Mouse (Mus musculus): Measurements from ENCODE around the gene Rab37. TPM values are rescaled to one million over a fixed set of nuclear protein-coding genes. Genes with fewer than 3 reads are reported as not detected.

Rab37 gene
- total RNA-seq, 4 experiments from 2014 or later, result 0.13 to 0.15 TPM; not detected in 2

DNA sequence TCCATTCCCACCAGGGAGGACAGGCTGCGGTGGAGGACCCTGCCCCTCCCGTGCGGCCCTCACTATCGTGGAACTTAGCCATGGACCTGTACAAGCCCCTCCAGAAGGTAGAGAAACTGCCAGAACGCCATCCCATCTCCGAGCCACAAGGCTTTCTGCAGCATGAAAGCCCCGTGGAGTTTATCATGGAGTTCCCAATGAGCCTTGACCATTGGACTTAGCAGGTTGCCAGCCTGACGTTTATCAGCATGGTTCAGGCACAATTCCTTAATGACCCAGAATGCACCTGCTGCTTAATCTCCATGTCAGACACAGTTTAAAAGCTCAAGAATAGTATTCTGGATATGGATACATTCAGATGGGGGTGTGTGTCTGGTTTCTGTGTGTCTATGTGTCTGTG is 6.2 kb upstream of the Rab37 start:
- DNase-seq (ENCODE audit: low spot score in 2 of 2), result no peak

- no peak for DNase-seq (ENCODE audit: low spot score in 2 of 2)
Measured at GRCm38 (mm10) chr11:115086213-115086612, 5.0 kb upstream of the Rab37 start.

- DNase-seq (ENCODE audit: low spot score in 2 of 2), result no peak
Measured at GRCm38 (mm10) chr11:115089853-115090252, 1.4 kb upstream of the Rab37 start.

DNA sequence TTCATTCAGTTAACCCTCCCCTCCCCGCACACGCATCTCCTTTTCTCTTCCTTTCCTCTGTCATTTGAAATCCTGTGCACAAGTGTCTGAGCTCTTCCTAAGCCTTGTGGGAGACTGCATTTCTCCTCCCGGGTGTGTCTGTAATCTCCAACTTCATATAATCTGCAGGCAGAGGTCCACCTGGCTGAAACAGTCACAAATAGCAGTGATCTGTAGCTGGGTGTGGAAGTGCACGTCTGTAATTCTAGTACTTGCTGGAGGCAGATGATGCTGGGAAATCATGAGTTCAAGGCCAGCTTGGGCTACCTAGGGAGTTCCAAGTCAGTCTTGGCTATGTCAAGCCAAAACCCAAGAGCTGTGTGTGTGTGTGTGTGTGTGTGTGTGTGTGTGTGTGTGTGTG is 909 bp downstream of the Rab37 start:
- DNase-seq (ENCODE audit: low spot score in 2 of 2), result no peak

GRCm38 (mm10) chr11:115098203-115098932 is 7.1 kb downstream of the Rab37 start:
- no peak for DNase-seq (ENCODE audit: low spot score in 2 of 2)

- no peak for DNase-seq (ENCODE audit: low spot score in 2 of 2)
Measured at GRCm38 (mm10) chr11:115099241-115099840, 8.1 kb downstream of the Rab37 start.

DNA sequence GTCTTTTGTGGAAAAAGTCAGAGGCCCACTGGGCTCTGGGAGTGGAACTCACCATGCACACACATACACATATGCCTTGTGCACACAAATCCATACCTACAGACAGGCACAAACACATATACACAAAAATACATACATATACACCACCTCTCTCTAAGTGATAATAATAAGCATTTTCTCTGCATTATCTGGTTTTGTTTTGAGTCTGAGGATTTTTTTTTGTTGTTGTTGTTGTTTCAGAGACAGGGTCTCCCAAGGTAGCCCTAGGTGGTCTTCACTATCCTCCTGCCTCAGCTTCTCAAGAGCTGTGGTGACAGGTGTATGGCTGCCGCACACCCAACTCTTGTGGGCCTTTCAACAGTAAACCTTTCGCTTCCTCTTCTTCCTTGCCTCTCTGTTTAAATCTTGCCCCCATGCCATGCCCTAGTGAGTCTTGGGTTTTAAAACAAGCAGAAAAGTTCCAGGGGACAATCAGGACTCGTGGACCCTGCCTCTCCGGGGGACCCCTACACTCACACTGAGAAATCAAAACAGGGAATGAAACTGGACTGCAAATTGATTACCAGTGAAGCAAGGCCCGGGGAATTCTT is 8.9 kb downstream of the Rab37 start:
- no peak for DNase-seq (ENCODE audit: low spot score in 2 of 2)

DNA sequence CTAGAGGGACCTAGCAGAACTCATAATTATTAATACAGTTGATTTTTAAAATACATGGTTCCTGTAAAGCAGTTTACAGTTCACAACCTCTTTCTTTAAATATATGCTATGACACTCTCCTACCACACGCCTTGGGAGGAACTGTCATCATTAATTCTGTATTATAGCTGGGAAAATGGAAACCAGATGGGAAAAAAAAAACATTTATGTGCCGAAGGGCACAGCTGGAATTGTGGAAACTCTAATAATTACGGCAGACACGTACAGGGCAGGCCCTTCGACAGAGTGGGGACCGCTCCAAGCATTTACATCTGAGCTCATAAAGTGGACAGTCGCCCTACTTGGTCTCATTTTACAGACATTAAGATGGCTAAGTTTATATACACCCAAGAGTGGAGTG is 9.5 kb downstream of the Rab37 start:
- DNase-seq (ENCODE audit: low spot score in 2 of 2), result no peak

- DNase-seq (ENCODE audit: low spot score in 2 of 2), result no peak
Measured at GRCm38 (mm10) chr11:115101615-115102051, 10.4 kb downstream of the Rab37 start.

GRCm38 (mm10) chr11:115102116-115102515 is 10.9 kb downstream of the Rab37 start:
- DNase-seq (ENCODE audit: low spot score in 2 of 2), result no peak

DNA sequence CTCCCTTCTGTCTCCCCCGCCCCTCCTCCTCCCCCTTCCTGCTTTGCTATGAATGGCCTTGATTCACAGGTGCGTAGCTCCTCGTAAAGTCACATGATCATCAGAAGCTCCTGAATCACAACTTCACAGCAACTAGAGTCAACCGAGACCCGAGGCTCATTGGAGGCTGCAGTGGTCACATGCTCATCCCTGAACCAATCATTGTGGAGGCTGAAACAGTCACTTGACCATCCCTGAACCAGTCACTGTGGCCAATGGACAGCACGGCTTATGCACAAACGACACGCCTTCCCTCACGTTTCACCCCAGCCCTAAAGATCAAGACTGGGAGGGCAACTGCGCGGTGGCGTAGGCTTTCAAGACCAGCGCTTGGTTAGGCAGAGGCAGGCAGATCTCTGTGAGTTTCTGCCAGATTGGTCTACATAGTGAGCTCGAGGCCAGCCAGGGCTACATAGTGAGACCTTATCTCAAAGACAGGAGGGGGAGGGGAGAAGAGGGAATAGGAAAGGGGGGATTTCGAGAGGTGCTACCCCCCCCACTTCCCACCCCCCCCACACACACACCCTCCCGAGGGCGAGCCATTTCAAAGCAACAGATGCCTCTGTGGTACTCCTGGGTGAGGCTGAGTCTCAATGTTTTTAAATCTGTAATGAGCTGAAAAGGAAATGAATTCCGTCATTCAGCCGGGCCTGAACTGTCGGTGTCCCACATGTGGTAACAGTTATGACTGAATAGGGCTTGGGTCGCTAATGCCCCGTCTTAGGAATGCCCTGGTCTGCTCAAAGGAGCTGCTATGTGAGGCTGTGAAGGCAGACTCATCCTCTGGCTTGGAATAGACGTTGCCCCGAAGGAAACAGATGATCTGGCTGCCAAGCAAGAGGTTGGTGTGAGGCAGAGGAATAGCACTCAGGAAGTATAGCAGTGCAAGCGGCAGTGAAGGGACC is 12.5 kb downstream of the Rab37 start:
- DNase-seq (ENCODE audit: low spot score in 2 of 2), result no peak

DNA sequence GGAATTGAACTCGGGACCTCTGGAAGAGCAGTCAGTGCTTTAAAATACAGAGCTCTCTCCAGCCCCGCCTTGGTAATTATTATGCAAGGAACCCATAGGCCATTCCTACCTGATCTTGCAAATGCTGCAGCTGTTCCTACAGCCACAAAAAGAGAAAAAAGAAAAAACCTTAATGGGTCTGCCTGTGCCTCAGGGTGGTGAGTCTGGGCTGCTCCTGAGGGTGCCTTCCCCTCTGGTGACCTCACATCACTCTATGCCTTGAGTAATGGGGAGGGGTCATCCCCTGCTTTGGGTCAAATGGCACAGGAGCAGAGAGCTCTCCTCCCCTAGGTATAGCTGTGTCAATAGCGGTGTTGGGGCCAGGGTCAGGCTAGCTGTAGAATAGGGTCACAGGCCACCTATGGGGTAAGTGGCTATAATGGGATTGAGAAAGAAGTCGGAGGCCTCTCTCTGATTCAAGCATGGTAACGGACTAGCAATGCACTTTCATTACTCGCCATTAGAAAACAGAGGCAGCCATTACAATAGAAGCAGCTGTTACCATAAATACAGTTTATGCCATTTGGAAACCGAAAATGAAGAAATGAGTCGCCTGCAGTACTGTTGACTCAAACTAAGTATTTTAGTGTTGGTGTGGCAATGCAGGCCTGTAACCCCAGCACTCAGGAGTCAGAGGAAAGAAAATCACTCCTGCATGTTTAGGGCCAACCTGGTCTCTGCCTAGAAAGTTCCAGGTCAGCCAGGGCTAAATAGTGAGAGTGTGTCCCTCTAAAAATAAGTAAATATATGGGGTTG is 13.7 kb downstream of the Rab37 start:
- DNase-seq (ENCODE audit: low spot score in 2 of 2), result no peak

DNA sequence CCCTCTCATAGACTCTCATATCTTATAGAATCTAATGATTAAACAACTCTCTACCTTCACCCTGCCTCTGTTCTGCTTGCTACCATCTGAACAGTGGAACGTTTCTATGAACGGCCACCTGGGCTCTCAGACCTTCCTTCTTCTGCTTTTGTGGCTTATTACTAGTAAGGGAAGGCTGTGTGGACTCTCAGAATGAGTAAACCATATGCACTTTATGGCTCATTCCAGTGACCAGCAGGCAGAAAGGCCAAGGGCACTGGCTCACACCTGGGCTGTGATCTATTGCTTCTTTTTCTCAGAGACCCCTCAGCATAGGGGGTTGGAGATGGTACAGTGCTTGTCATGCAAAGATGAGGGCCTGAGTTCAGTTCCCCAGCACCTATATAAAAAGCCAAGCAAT is 15.4 kb downstream of the Rab37 start:
- no peak for DNase-seq (ENCODE audit: low spot score in 2 of 2)

GRCm38 (mm10) chr11:115107403-115107916 is 16.2 kb downstream of the Rab37 start:
- DNase-seq (ENCODE audit: low spot score in 2 of 2), result no peak

- DNase-seq (ENCODE audit: low spot score in 2 of 2), result no peak
Measured at GRCm38 (mm10) chr11:115108176-115108575, 16.9 kb downstream of the Rab37 start.

DNA sequence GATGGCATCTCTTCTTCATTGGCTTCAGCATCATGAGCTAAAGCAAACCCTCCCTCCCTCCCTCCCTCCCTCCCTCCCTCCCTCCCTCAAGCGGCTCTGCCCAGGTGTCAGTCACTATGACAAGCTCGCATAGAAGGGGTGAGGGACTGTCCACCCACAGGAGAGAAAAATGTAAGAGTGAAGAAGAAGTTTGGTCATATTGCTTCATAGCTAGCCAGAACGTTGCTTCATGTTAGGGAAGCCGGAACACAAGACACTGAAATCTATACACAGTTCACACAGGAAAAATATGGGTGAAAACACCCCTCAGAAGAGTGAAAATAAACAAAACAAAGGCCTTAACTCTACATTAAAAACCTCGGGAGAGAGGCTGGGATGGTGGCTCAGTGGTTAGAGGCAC is 19.0 kb downstream of the Rab37 start:
- DNase-seq (ENCODE audit: low spot score in 2 of 2), result no peak

DNA sequence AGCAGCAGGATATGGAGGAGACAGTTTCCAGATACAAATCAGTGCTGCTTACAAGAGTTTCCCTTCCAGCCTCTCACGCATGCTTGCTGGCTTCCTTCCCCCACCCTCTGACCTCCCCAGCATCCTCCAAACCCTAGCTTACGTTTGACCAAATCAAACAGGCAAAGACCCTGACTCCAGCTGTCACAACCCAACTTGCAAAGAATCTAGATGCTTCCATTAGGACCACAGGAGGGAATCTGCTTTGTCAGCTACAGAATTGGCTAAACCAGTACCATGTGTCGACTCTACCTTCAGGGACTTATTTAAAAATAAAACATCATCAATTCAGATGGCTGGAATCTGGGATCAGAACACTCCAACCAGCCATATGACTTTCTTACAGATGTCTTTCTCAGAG is 21.0 kb downstream of the Rab37 start:
- no peak for DNase-seq (ENCODE audit: low spot score in 2 of 2)

DNA sequence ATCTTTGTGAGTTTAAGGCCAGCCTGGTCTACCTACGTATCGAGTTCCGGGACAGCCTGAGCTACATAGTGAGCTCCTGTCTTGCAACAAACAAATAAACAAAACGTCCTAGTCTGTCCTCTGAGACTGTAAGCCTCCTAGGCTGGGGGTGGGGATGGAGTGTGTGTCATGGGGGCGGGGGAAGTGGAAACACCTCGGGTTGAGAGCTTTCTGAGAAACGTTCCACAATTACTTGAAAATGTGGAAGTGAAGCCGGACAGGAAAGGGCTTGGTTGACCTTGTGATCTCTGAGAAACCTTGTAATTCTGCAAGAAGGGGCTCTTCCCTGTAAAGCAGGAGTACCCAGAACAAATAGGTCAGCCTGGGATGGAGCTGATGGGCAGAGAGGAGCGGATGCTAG is 28.2 kb downstream of the Rab37 start:
- no peak for DNase-seq (ENCODE audit: low spot score in 2 of 2)

GRCm38 (mm10) chr11:115128483-115128882 is 37.3 kb downstream of the Rab37 start:
- DNase-seq (ENCODE audit: low spot score in 2 of 2), result no peak

GRCm38 (mm10) chr11:115129508-115130126 is 38.4 kb downstream of the Rab37 start:
- DNase-seq (ENCODE audit: low spot score in 2 of 2), result no peak

All from gastrocnemius, adult 8-10 months (tissue).